Mouse (Mus musculus) thymus, adult 2 months (tissue): ENCODE results near the gene Olfr1359. TPM values are rescaled to one million over a fixed set of nuclear protein-coding genes. Genes with fewer than 3 reads are reported as not detected.
"Not testable (repeated sequence)": the region's sequence is repeated elsewhere in the genome, so short reads cannot be mapped to it uniquely, and the experiment has no call there.

Experiments used
- DNase-seq: peaks from one replicate; pipeline ENCODE4 v3.0.0; 2021
- H3K27ac ChIP-seq: fragments of 200-500 bp; 2 replicates; pipeline ENCODE4 v1.5.1; 2012; ENCODE audit warnings: low read length, control low read depth; ENCODE audit not compliant: control insufficient read depth, insufficient read depth
- H3K27me3 ChIP-seq: fragments of 200-500 bp; 2 replicates; pipeline ENCODE4 v1.6.1; 2012; ENCODE audit warnings: mild to moderate bottlenecking, low read length, moderate library complexity, mixed read lengths; ENCODE audit not compliant: control insufficient read depth, insufficient read depth
- H3K36me3 ChIP-seq: fragments of 200-500 bp; 2 replicates; pipeline ENCODE4 v1.6.1; 2012; ENCODE audit warnings: mild to moderate bottlenecking, low read length, moderate library complexity; ENCODE audit not compliant: control insufficient read depth, insufficient read depth
- H3K4me1 ChIP-seq: fragments of 200-500 bp; replicated peaks from 2 replicates; pipeline ENCODE4 v1.6.1; 2012; ENCODE audit warnings: low read length; ENCODE audit not compliant: control insufficient read depth, insufficient read depth
- H3K4me3 ChIP-seq: fragments of 200-500 bp; 2 replicates; pipeline ENCODE4 v1.5.1; 2012; ENCODE audit warnings: mild to moderate bottlenecking, low read length, control low read depth, moderate library complexity; ENCODE audit not compliant: control insufficient read depth, insufficient read depth
- CTCF ChIP-seq: fragments of 200-500 bp; IDR thresholded peaks from 2 replicates; pipeline ENCODE4 v1.5.1; 2012; ENCODE audit warnings: mild to moderate bottlenecking, control low read depth, low read length, moderate library complexity, borderline replicate concordance; ENCODE audit not compliant: control insufficient read depth, poor library complexity, insufficient read depth; ENCODE audit errors: extremely low read depth
- POLR2A ChIP-seq: fragments of 200-500 bp; IDR thresholded peaks from 2 replicates; pipeline ENCODE4 v1.6.1; 2012; ENCODE audit warnings: mild to moderate bottlenecking, low read length, control low read depth, moderate library complexity; ENCODE audit not compliant: control insufficient read depth, poor library complexity, insufficient read depth; ENCODE audit errors: extremely low read depth
- WGBS: fragments of 180-500 bp; shearing (Covaris S2); methylation state at CpG from one replicate; pipeline ENCODE4 v1.1.7; 2018; 5-methylcytosine and 5-hydroxymethylcytosine counted together
- polyA plus RNA-seq: library from polyadenylated mRNA; depleted of rRNA; stranded (reverse); fragments of >200 nt; gene quantifications from 2 replicates; pipeline ENCODE4 v1.2.3, GENCODE M21; 2012

Olfr1359 gene
- polyA plus RNA-seq, 1 experiment = not detected

DNA sequence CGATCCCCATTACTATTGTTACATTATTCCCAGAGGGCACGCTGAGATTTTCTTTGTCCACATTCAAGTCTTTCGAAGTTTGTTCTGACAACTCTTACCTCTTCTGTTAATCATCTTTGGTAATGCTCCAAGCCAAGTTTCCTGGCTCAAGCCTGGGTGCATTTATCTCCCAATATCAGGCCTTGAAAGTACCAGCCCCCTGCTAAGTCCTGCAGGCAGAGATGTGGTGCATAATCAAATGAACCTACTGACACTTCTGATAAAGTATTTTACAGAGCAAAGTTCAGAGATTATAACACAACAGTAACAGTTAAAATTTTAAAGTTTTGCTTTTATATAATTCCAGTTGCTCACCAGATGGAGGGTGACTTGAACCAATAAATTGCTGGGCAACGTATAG is 13.8 kb downstream of the Olfr1359 start:
- Histone ChIP-seq H3K4me1 (peaks cover 2% of the 10 kb centered on the region), H3K27me3 (no peaks in the 10 kb centered on the region), H3K36me3 (no peaks in the 10 kb centered on the region), H3K4me3 (no peak overlapping the region), H3K27ac (no peak overlapping the region)
- no peak for TF ChIP-seq POLR2A
- no peak for TF ChIP-seq CTCF
- no peak for DNase-seq
- WGBS = 53% methylated on average over 4 of the region's 4 CpGs

DNA sequence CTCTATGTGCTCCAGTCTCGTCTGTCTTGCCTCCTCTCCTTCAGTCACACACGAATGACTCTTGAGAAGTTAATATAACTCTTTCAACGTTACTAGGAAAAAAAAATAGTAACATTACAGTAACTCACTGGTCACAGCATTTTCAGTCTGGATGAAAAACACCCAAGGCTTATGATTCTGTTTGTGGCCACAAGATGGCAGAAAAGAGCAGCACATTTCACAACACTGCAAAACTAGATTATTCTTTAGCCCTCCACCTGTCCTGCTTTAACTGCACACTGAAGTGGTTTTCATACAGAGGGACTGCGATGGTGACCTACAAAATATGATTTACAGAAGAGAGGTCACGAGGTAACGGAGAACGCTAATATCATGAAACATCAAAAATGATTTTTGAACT is 16.8 kb downstream of the Olfr1359 start:
- H3K27ac ChIP-seq = peak overlapping the region; percentile 72
- no peaks in the 10 kb centered on the region for H3K36me3 ChIP-seq
- H3K4me3 ChIP-seq = no peak overlapping the region; the same call in 1 of the 2 replicates
- 0% methylated on average over 7 of the region's 7 CpGs for WGBS
- TF ChIP-seq CTCF (no peak), POLR2A (no peak)
- DNase-seq = peak; percentile 76
- no peaks in the 10 kb centered on the region for H3K27me3 ChIP-seq
- H3K4me1 ChIP-seq = peaks cover 2% of the 10 kb centered on the region

DNA sequence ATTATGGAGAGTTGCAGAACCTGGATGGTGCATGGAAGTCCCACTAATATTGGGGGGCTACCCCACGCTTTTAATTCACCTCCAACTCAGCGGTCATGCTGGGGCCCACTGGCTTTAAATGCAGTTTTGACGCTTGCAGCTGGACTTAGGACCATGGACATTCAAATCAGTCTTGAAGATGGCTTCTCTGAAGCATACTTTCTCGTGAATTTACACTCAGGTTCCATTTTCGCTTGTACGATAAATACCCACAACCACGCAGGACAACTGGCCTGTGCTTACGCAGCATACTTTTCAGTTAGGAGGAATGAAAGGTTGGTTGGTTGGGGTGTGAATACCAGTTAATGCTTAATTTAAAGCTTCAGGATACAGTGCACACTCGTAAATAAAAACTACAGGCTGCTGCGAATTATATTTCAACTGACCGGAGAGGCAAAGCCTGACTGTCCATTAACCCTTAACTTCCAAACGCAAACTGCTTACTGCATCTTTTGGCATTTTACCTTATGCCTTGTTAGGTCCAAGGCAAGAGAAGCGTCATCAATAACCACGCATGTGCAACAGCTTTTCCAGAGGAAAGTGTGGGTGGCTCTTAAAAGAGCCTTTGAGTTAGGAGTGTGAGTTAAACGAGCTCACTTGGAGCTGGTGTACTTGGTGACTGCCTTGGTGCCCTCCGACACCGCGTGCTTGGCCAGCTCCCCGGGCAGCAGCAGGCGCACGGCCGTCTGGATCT is 17.4 kb downstream of the Olfr1359 start:
- H3K27ac ChIP-seq = peak overlapping the region; percentile 72
- peak overlapping the region; percentile 35 for H3K4me3 ChIP-seq
- TF ChIP-seq POLR2A (no peak), CTCF (no peak)
- no peak for DNase-seq
- H3K36me3 ChIP-seq = no peaks in the 10 kb centered on the region
- under 1% methylated on average over 22 of the region's 22 CpGs for WGBS
- H3K27me3 ChIP-seq = no peaks in the 10 kb centered on the region
- H3K4me1 ChIP-seq = peaks cover 2% of the 10 kb centered on the region

DNA sequence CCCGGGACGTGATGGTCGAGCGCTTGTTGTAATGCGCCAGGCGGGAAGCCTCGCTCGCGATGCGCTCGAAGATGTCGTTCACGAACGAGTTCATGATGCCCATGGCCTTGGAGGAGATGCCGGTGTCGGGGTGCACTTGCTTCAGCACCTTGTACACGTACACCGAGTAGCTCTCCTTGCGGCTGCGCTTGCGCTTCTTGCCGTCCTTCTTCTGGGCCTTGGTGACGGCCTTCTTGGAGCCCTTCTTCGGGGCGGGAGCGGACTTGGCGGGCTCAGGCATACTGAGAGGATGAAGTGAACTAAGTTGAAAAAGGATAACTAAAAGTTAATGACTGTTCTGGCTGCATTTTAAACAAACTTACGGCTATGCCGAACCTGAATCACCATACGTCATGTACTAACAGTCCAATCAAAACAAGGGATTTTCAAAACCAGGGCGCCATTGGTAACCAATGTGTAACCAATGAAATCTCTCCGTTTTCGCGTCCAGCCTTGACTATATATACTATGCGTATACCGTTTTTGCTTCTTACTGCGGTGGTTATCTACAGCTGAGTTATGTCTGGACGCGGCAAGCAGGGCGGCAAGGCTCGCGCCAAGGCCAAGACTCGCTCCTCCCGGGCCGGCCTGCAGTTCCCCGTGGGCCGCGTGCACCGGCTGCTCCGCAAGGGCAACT is 18.1 kb downstream of the Olfr1359 start, which contains the start of the genes Hist1h2bl and Hist1h2ai:
TSS of gene Hist1h2bl (minus strand) at position 280 of the 676 bp plus-strand sequence.
TSS of gene Hist1h2ai (plus strand) at position 559 of the 676 bp plus-strand sequence.
- WGBS = 0% methylated on average over 34 of the region's 50 CpGs
- H3K4me1 ChIP-seq = not testable (repeated sequence)

DNA sequence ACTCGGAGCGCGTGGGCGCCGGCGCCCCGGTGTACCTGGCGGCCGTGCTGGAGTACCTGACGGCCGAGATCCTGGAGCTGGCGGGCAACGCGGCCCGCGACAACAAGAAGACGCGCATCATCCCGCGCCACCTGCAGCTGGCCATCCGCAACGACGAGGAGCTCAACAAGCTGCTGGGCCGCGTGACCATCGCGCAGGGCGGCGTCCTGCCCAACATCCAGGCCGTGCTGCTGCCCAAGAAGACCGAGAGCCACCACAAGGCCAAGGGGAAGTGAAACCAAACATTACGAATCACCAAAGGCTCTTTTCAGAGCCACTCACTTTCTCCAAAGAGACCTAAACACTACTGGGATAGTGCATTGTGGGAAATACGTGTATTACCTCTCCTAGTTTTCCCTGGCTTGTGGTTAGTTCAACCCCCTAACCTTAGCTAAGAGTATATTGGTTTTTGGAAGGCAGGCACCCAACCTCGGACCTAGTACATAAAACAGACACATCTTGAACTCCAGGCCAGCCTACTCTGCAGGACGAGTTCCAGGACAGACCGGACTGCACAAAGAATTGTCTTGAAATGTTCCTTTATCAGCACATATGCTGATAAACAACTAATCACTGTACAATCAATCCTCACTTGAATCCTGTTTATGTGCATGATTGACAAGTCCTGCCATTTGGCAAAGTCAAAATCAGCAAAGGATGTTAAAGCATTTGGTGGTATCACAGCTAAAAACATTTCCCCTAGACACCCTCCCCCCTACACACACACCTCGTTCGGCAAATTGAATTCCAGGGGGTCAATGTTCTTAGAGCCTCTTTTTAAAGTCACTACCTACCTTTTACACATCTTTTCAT is 18.9 kb downstream of the Olfr1359 start:
- Histone ChIP-seq H3K4me3 (peak overlapping the region; percentile 49), H3K27ac (peak overlapping the region; percentile 90)
- TF ChIP-seq POLR2A = 0 out of 2 replicates have a peak, but pooled peaks have one; percentile 30
- H3K27me3 ChIP-seq, DNase-seq, H3K36me3 ChIP-seq, H3K4me1 ChIP-seq: not testable (repeated sequence)
- WGBS = under 1% methylated on average over 12 of the region's 38 CpGs

More for the DNA sequence above, 18.1 kb downstream of the Olfr1359 start, which contains the start of the genes Hist1h2bl and Hist1h2ai:
- Histone ChIP-seq H3K4me3 (peak within 1 kb of the TSS; percentile 49), H3K27ac (peak within 1 kb of the TSS; percentile 93)
- peak; percentile 85 for DNase-seq
- not testable (repeated sequence) for H3K36me3 ChIP-seq, H3K27me3 ChIP-seq
- peak; percentile 58; the same call in 1 of the 2 replicates for TF ChIP-seq POLR2A

DNA sequence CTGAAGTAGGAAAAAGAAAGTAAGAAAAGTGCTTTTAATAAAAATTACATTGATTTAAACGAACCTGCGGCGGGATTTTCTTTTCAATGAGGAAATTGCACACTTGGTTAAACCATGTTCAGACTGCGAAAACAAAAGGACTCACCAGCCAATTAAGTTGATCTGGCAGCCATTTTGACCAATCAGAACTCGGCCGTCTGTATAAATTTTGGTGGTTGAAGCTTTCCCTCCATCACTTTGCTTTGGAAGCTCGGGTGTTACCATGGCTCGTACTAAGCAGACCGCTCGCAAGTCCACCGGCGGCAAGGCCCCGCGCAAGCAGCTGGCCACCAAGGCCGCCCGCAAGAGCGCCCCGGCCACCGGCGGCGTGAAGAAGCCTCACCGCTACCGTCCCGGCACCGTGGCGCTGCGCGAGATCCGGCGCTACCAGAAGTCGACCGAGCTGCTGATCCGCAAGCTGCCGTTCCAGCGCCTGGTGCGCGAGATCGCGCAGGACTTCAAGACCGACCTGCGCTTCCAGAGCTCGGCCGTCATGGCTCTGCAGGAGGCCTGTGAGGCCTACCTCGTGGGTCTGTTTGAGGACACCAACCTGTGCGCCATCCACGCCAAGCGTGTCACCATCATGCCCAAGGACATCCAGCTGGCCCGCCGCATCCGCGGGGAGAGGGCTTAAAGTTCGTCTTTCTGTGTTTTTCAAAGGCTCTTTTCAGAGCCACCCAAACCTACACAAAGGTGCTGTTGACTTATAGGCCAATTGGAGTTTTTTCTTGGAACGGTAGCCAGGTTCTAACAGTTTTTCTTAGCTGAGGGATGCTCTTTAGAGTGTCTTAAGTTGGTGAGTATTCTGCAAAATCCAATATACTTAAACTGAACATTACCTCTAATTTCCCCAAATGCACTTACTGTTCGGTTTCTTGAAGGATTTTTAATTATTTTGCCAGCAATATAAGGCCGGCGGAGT is 19.8 kb downstream of the Olfr1359 start, which contains the start of gene Hist1h3h:
TSS of gene Hist1h3h (plus strand) at position 263 of the 961 bp plus-strand sequence.
- H3K27ac ChIP-seq = peak within 1 kb of the TSS; percentile 90
- H3K4me1 ChIP-seq, H3K36me3 ChIP-seq, H3K27me3 ChIP-seq: not testable (repeated sequence)
- WGBS = 5% methylated on average over 25 of the region's 56 CpGs
- DNase-seq = peak; percentile 87
- peak within 1 kb of the TSS; percentile 61 for H3K4me3 ChIP-seq
